Mouse (Mus musculus) liver, postnatal 0 days (tissue): ENCODE data around the gene Efr3b.

Experiments
- CTCF ChIP-seq: sonication (generic); IDR thresholded peaks from 2 replicates; pipeline ENCODE4 v1.5.1; 2016; ENCODE audit warnings: antibody characterized with exemption, low read depth
- EP300 ChIP-seq: IDR thresholded peaks from 2 replicates; pipeline ENCODE4 v1.6.1; 2016; ENCODE audit warnings: antibody characterized with exemption, low read depth, mild to moderate bottlenecking

- no peak for TF ChIP-seq CTCF
- TF ChIP-seq EP300, result no peak
Measured at GRCm38 (mm10) chr12:4004648-4005047, 34.1 kb downstream of the Efr3b start.
